Mouse (Mus musculus) frontal cortex, postnatal 36 days (tissue): ENCODE results near the gene Ints14.
"Not testable (repeated sequence)": the region's sequence is repeated elsewhere in the genome, so short reads cannot be mapped to it uniquely, and the experiment has no call there.

ENCODE experiments used
- DNase-seq, 2 experiments: peaks; one replicate each; pipeline ENCODE4 v3.0.0; 2022; ENCODE audit warnings: low spot score in 2 of 2

Ints14 gene

DNA sequence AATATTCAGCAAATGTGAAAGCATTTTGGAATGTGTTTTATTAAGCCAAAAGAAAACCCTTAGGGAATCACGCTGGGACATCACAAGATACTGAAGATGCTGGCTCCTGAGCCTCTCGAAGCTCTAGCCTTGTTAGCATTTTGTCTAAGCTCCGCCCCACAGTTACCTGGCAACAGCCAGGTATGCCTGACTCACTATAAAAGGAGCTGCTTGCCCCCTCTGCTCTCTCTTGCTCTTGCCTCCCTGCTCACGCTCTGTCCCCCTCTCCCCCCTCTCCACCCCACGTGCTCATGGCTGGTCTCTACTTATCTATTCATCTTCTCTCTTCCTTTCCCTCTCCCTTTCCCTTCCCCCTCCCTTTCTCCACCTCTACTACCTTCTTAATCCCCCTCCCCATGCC is 8.7 kb upstream of the Ints14 start:
- DNase-seq = no peak

GRCm38 (mm10) chr9:64953190-64953589 is 7.5 kb upstream of the Ints14 start:
- no peak for DNase-seq

- DNase-seq = peak; percentile 11 to 17
Observed at GRCm38 (mm10) chr9:64956337-64956736, 4.4 kb upstream of the Ints14 start.

DNA sequence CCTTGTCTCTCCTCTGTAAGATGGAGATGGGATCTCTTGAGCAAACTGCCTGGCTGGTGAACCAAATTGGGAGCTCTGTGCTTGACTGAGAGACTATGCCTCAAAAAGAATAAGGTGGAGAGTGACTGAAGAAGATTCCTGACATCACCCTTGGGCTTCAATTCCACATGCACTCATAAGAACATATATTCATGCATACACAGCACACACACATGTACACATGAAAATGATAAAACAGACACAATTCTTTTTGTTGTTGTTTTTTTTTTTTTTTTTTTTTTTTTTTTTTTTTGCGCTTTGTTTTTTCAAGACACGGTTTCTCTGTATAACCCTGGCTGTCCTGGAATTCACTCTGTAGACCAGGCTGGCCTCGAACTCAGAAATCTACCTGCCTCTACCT is 3.4 kb upstream of the Ints14 start:
- no peak for DNase-seq

DNA sequence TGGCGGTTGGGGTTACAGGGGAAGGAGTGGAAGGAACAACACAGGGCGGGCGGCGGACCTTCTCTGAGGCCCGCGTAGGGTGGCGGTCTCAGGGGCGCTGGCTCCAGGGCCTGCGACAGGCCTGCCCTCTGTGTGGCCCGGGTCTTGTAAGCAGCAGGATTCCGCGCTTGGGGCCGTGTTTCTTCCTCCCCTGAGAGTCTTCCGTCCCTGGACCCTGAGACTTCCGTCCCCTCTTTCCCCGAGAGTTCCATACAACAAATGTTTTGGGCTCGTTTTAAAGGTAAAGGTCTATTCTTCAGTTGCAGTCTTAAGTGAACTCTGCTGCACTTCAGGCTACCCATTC is 244 bp downstream of the Ints14 start:
- DNase-seq = no peak

DNA sequence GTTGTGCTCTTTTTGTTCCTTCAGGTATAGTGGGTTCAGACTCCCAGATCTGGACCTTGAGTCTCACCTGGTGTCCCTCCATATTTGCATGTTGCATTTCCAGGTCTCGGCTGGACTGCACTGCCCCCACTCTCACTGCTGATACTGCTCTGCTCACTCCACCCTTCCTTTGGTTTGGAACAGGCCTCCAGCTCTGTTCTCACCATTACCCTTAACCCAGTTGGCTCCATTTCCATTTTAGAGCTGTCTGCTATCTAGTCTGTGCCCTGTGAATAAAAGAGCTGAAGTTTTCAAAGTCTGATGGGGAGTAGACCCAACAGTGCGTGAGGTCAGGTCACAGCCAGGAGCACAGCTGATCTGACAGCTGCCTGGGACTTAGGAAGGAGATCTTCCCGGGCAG is 19.8 kb downstream of the Ints14 start:
- DNase-seq = no peak

- DNase-seq = no peak
Observed at GRCm38 (mm10) chr9:64981904-64982303, 21.2 kb downstream of the Ints14 start.

- no peak for DNase-seq
Observed at GRCm38 (mm10) chr9:64985037-64985794, 24.5 kb downstream of the Ints14 start.

- DNase-seq = peak in 1 of 2 experiments; percentile 25
Observed at GRCm38 (mm10) chr9:64985807-64986206, 25.1 kb downstream of the Ints14 start.

DNA sequence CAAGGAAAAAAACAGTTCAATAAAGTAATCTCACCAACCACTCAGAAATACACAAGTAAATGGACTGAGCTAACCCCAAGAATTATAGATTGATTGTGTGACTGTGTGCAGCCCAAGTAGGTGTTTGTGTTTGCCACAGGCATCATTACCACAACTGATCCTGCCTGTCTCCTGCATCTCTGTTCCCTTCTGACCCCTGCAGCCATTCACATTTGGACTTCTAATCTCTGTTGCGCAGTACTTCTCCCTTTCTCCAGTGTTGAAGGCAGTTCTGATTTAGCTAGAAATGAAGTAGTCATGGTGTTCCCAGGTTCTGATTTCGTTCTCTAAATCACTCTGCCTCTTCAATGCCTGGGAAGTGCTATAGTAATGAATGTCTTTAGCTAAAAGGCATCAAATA is 26.9 kb downstream of the Ints14 start:
- no peak for DNase-seq

- no peak for DNase-seq
Observed at GRCm38 (mm10) chr9:64988443-64988842, 27.7 kb downstream of the Ints14 start.

DNA sequence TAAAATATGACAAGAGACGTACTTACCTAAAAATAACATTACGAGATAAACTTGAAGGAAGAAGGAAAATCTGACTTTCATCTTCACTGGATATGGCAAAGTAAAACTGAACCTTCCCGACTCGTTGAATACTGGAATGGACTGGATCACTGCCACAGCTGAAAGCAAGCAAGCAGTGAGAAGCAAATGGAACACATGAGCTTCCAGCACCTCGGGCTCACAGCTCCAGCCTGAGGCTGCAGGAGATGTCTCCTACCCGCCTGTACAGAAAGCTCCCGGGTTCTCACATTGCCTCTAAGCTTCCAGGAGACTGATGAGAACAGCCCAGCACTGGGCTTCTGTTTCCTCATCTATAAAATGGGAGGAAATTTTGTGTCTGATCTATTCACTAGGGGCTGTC is 29.6 kb downstream of the Ints14 start:
- peak in 1 of 2 experiments; percentile 22 for DNase-seq

GRCm38 (mm10) chr9:64995464-64995863 is 34.8 kb downstream of the Ints14 start:
- DNase-seq = not testable (repeated sequence)

DNA sequence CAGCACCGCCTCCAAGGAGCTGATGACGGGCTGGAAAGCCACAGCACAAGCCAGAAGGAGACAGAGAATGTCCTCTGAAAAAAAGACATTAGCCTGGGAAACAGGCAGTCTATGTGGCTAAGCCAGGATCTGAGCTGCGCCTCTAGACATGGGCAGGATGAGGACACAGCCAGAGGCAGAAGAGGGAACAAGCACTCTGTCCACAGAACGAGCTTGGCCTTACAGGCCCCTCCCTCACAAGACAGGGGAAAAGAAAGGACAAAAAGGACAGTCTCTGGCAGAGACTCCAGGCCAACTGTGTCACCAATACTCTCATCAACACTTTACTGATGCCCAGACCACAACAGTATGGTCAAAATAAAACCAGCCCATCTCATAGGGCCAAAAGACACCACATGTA is 40.8 kb downstream of the Ints14 start:
- no peak for DNase-seq

- DNase-seq = no peak
Observed at GRCm38 (mm10) chr9:65005737-65006136, 45.0 kb downstream of the Ints14 start.

- no peak for DNase-seq
Observed at GRCm38 (mm10) chr9:65010632-65011031, 49.9 kb downstream of the Ints14 start.

GRCm38 (mm10) chr9:65011304-65011703 is 50.6 kb downstream of the Ints14 start:
- no peak for DNase-seq

DNA sequence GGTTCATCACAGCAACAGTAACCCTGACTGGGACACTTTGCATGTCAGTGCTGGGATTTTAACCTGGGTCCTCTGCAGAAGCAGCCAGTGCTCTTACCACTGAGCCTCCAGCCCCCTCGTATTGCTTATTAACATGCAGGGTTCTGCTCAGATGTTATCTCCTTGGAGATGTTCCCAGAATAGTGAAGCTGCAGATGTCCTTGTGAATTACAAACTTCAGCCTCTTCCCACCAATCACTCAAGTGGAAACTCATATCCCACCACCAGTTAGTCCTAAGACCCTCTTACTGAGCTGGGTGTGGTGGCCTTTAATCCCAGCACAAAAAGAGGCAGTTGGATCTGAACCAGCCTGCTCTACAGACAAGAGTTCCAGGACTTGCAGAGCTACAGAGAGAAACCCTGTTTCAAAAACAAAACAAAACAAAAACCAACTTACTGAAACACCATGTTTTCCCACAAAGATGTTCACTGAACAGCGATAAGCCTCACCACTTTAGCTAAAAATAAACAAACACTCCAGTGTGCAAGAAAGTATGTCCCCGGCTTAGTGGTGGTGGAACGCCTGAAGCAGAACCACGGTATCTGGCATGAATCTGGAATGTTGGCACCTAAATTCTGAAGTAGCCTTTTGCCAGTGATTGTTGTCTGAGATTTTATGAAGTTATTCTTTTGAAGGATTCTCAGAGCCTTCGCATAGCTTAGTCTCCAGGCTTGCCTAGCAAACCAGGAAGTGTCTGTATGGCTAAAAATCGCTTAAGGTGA is 54.9 kb downstream of the Ints14 start:
- DNase-seq = no peak

DNA sequence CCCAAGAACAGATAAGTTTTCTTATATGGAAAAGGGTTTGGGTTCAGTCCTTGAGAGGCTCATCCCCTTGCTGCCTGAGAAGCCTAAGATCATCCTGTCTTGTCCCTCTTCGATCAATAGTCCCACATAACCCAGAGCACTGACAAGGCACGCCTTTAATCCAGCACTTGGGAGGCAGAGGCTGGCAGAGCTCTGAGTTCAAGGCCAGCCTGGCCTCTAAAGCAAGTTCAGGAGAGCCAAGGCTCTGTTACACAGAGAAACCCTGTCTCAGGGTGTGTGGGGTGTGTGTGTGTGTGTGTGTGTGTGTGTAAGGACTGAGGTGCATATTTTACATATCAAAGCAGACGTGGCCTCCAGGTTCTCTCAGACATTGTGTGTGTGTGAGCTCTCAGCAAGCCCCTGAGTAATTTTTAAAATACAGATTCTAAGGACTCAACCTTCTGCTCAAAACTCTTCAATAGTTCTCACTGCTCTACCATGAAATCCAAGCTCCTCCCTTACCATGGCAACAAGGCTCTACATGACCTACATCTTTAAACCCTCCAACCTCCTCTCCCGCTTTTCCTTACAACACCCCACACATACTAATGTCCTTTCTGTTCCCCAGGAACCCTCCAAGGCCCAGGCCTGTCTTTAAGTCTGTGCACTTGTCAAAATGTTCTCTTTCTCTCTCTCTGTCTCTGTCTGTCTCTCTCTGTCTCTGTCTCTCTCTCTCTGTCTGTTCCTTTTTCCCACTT is 55.7 kb downstream of the Ints14 start:
- DNase-seq = no peak

- DNase-seq = no peak
Observed at GRCm38 (mm10) chr9:65016978-65017827, 56.5 kb downstream of the Ints14 start.

DNA sequence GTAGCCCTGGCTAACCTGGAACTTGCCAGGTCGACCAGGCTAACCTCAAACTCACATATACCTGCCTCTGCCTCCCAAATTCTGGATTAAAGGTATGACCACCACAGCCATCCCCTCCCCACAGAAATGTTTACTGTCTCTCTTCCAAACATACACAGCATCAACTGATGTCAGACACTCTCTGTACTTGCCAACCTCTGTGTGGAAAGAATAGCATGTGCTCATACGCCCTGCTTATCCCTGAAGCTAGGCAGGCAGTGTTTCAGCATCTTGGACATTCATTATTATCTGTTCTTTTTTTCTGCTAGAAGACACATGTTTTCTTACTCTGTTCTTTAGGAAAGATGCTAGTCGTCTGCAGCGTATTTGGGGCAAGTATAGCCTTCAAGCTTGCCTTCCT is 57.2 kb downstream of the Ints14 start:
- no peak for DNase-seq
